Mouse (Mus musculus) lung, embryonic 14.5 days (tissue): Measurements from ENCODE around the gene Gpr33. TPM values are rescaled to one million over a fixed set of nuclear protein-coding genes. Genes with fewer than 3 reads are reported as not detected.

ENCODE experiments used
- ATAC-seq: fragments of 200-750 bp; cut with Nextera tagmentation; 2 replicates; pipeline ENCODE4 v1.8.0; 2017; ENCODE audit warnings: mild to moderate bottlenecking, moderate TSS enrichment, moderate library complexity; ENCODE audit not compliant: insufficient read depth
- DNase-seq: peaks from one replicate; pipeline ENCODE4 v3.0.0-alpha.2; 2015
- H3K27ac ChIP-seq: fragments of 300-500 bp; sonication (generic); 2 replicates; pipeline ENCODE4 v1.5.1; 2014; ENCODE audit warnings: low read depth, mild to moderate bottlenecking, moderate library complexity
- H3K27me3 ChIP-seq: fragments of 300-500 bp; sonication (generic); 2 replicates; pipeline ENCODE4 v1.6.1; 2014; ENCODE audit warnings: low read length, control low read depth; ENCODE audit not compliant: insufficient read depth
- H3K36me3 ChIP-seq: fragments of 300-500 bp; sonication (generic); 2 replicates; pipeline ENCODE4 v1.6.1; 2014; ENCODE audit warnings: control low read depth; ENCODE audit not compliant: insufficient read depth
- H3K4me1 ChIP-seq: fragments of 300-500 bp; sonication (generic); 2 replicates; pipeline ENCODE4 v1.6.1; 2014; ENCODE audit warnings: antibody characterized with exemption, control low read depth; ENCODE audit not compliant: insufficient read depth
- H3K4me2 ChIP-seq: fragments of 300-500 bp; sonication (generic); 2 replicates; pipeline ENCODE4 v1.6.1; 2014; ENCODE audit warnings: mild to moderate bottlenecking
- H3K4me3 ChIP-seq: fragments of 300-500 bp; sonication (generic); 2 replicates; pipeline ENCODE4 v1.5.1; 2014; ENCODE audit warnings: low read depth, low read length
- H3K9ac ChIP-seq: fragments of 300-500 bp; sonication (generic); 2 replicates; pipeline ENCODE4 v1.6.1; 2014
- H3K9me3 ChIP-seq: fragments of 300-500 bp; sonication (generic); 2 replicates; pipeline ENCODE4 v1.6.1; 2016; ENCODE audit warnings: low read depth, low read length, control low read depth
- CTCF ChIP-seq: IDR thresholded peaks from 2 replicates; pipeline ENCODE4 v1.5.1; 2016; ENCODE audit warnings: antibody characterized with exemption, low read depth
- WGBS: fragments of 180-500 bp; shearing (Covaris S2); extraction: QIAGEN DNeasy Blood & Tissue Kit; methylation state at CpG from one replicate; pipeline ENCODE4 v1.1.7; 2014; 5-methylcytosine and 5-hydroxymethylcytosine counted together
- polyA plus RNA-seq: library from polyadenylated mRNA; unstranded; fragments of >200 nt; fragmentation: Nextera tagmentation; extraction: Ambion mirVana; gene quantifications from 2 replicates; pipeline ENCODE4 v1.2.1, GENCODE M21; 2014

Gpr33 gene
- polyA plus RNA-seq, 1 experiment from 2014 or later = not detected

- H3K4me2 ChIP-seq = no peak overlapping the region
- no peak overlapping the region for H3K9ac ChIP-seq
- no peaks in the 10 kb centered on the region for H3K9me3 ChIP-seq
- no peak overlapping the region for H3K27ac ChIP-seq
- WGBS = 55% methylated on average over 4 of the region's 4 CpGs
- H3K4me3 ChIP-seq = no peak overlapping the region
- DNase-seq (no peak), ATAC-seq (no peak)
- H3K4me1 ChIP-seq = no peaks in the 10 kb centered on the region
- no peaks in the 10 kb centered on the region for H3K27me3 ChIP-seq
- H3K36me3 ChIP-seq = no peaks in the 10 kb centered on the region
- TF ChIP-seq CTCF = no peak
Observed at GRCm38 (mm10) chr12:51985826-51986225, 42.0 kb downstream of the Gpr33 start.

GRCm38 (mm10) chr12:51985163-51985748, 42.6 kb downstream of the Gpr33 start:
- Histone ChIP-seq H3K4me3 (no peak overlapping the region), H3K4me1 (no peaks in the 10 kb centered on the region), H3K9ac (no peak overlapping the region), H3K27me3 (no peaks in the 10 kb centered on the region), H3K9me3 (no peaks in the 10 kb centered on the region), H3K4me2 (no peak overlapping the region), H3K27ac (no peak overlapping the region), H3K36me3 (no peaks in the 10 kb centered on the region)
- ATAC-seq (no peak), DNase-seq (no peak)
- 81% methylated on average over 3 of the region's 3 CpGs for WGBS
- TF ChIP-seq CTCF = no peak

GRCm38 (mm10) chr12:51983625-51984024, 44.2 kb downstream of the Gpr33 start:
- no peaks in the 10 kb centered on the region for H3K27me3 ChIP-seq
- H3K4me3 ChIP-seq = no peak overlapping the region
- no peaks in the 10 kb centered on the region for H3K9me3 ChIP-seq
- H3K9ac ChIP-seq = no peak overlapping the region
- 87% methylated on average over 1 of the region's 1 CpGs for WGBS
- no peak overlapping the region for H3K27ac ChIP-seq
- no peaks in the 10 kb centered on the region for H3K36me3 ChIP-seq
- no peak for ATAC-seq
- no peak for DNase-seq
- no peak overlapping the region for H3K4me2 ChIP-seq
- no peaks in the 10 kb centered on the region for H3K4me1 ChIP-seq
- no peak for TF ChIP-seq CTCF

GRCm38 (mm10) chr12:51976531-51976930, 51.3 kb downstream of the Gpr33 start:
- DNase-seq (no peak), ATAC-seq (no peak)
- TF ChIP-seq CTCF = no peak
- Histone ChIP-seq H3K27me3 (no peaks in the 10 kb centered on the region), H3K9ac (no peak overlapping the region), H3K4me3 (no peak overlapping the region), H3K27ac (no peak overlapping the region), H3K4me2 (no peak overlapping the region), H3K4me1 (no peaks in the 10 kb centered on the region), H3K9me3 (no peaks in the 10 kb centered on the region), H3K36me3 (no peaks in the 10 kb centered on the region)
- WGBS = 65% methylated on average over 9 of the region's 9 CpGs

GRCm38 (mm10) chr12:51974381-51974780, 53.5 kb downstream of the Gpr33 start:
- Histone ChIP-seq H3K4me3 (no peak overlapping the region), H3K27ac (no peak overlapping the region), H3K27me3 (no peaks in the 10 kb centered on the region), H3K9ac (no peak overlapping the region), H3K4me1 (no peaks in the 10 kb centered on the region), H3K36me3 (no peaks in the 10 kb centered on the region), H3K4me2 (no peak overlapping the region), H3K9me3 (no peaks in the 10 kb centered on the region)
- 91% methylated on average over 1 of the region's 1 CpGs for WGBS
- TF ChIP-seq CTCF = no peak
- ATAC-seq = no peak
- DNase-seq = no peak

Other genes starting within 250 kb of the Gpr33 start
- 46.6 and 46.8 TPM in 2 replicates for gene Hectd1, start 198.5 kb downstream of the Gpr33 start, polyA plus RNA-seq
- gene Heatr5a, start 56.7 kb downstream of the Gpr33 start, polyA plus RNA-seq = 18.2 and 19.2 TPM in 2 replicates
- gene Dtd2, start 21.6 kb downstream of the Gpr33 start, polyA plus RNA-seq = 24.4 and 25.9 TPM in 2 replicates
- gene Nubpl, start 69.7 kb upstream of the Gpr33 start, polyA plus RNA-seq = 13.9 and 16.3 TPM in 2 replicates